Mouse (Mus musculus): Measurements from ENCODE around the gene Cldn9. TPM values are rescaled to one million over a fixed set of nuclear protein-coding genes. Genes with fewer than 3 reads are reported as not detected.
A peak's percentile ranks its signal among the peaks of the same experiment; 100 is the strongest.

Gene Cldn9
- total and polyA plus RNA-seq, 3 experiments: not detected

- Histone ChIP-seq H3K4me1 (ENCODE audit: insufficient read depth, low read depth, low read length) (peaks cover 58% of the 10 kb centered on the region), H3K27me3 (ENCODE audit: insufficient read depth, low read length) (no peaks in the 10 kb centered on the region), H3K9me3 (replicated peaks) (no peaks in the 10 kb centered on the region), H3K36me3 (replicated peaks) (peaks cover 59% of the 10 kb centered on the region), H3K4me3 (ENCODE audit: low read depth, low read length) (peak overlapping the region; percentile 76)
- no peak for DNase-seq (ENCODE audit: low spot score)
- TF ChIP-seq GATA2 (IDR thresholded peaks at IDR 0.05; ENCODE audit: borderline replicate concordance, low read depth, low read length): no peak
- TF ChIP-seq POLR2AphosphoS5 (IDR thresholded peaks at IDR 0.05; ENCODE audit: insufficient replicate concordance, low read depth, low read length): no peak
- no peak for TF ChIP-seq CTCF (IDR thresholded peaks at IDR 0.05; ENCODE audit: low read depth, low read length)
- TF ChIP-seq TAL1 (conservative IDR thresholded peaks at IDR 0.05; ENCODE audit: low read depth, low read length): no peak
- ATAC-seq (ENCODE audit: extremely low read depth, insufficient number of reproducible peaks, low FRiP score, poor library complexity, severe bottlenecking): no peak
These were observed 11.1 kb downstream of the Cldn9 start for GRCm38 (mm10) chr17:23672761-23673160.

- Histone ChIP-seq H3K4me3 (ENCODE audit: low read depth, low read length) (no peak overlapping the region; the same call in 1 of the 2 replicates), H3K9me3 (replicated peaks) (no peaks in the 10 kb centered on the region), H3K36me3 (replicated peaks) (peaks cover 71% of the 10 kb centered on the region), H3K27me3 (ENCODE audit: insufficient read depth, low read length) (no peaks in the 10 kb centered on the region), H3K4me1 (ENCODE audit: insufficient read depth, low read depth, low read length) (peaks cover 47% of the 10 kb centered on the region)
- ATAC-seq (ENCODE audit: extremely low read depth, insufficient number of reproducible peaks, low FRiP score, poor library complexity, severe bottlenecking) (no peak), DNase-seq (ENCODE audit: low spot score) (no peak)
- TF ChIP-seq GATA1 (IDR thresholded peaks at IDR 0.05; ENCODE audit: borderline replicate concordance, low read length): no peak
- TF ChIP-seq POLR2AphosphoS5 (IDR thresholded peaks at IDR 0.05; ENCODE audit: insufficient replicate concordance, low read depth, low read length): no peak
- TF ChIP-seq TAL1 (conservative IDR thresholded peaks at IDR 0.05; ENCODE audit: low read depth, low read length): no peak
- TF ChIP-seq GATA2 (IDR thresholded peaks at IDR 0.05; ENCODE audit: borderline replicate concordance, low read depth, low read length): no peak
- TF ChIP-seq CTCF (IDR thresholded peaks at IDR 0.05; ENCODE audit: low read depth, low read length): no peak
These were observed 12.3 kb downstream of the Cldn9 start for GRCm38 (mm10) chr17:23671519-23671918.

DNA sequence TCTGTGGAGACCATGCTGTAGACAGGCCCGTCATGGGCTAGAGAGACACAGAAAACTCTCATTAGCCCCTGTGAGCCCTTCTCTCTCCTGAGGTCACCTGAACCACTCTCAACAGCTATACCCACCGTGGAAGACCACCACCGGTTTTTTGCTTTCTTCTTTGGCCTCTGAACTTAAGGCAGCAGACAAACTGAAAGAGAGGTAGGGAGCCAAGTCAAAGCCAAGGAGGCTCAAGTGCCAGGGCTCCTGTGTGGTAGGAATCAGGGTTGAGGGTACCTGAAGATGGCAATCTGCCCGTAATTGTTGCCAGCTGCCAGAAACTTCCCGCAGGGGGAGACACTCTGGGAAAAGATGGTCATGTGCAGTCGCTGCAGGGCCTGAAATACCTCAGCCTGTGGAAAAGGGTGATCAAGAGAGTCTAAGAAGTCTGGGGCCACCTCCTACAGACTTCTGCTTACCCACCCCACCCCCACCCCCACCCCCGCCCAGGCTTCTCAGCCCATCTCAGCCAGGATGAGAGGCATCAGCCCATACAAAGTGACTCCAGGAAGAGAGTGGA lies 13.2 kb downstream of the Cldn9 start:
- ATAC-seq (ENCODE audit: extremely low read depth, insufficient number of reproducible peaks, low FRiP score, poor library complexity, severe bottlenecking) (no peak), DNase-seq (ENCODE audit: low spot score) (no peak)
- Histone ChIP-seq H3K4me3 (ENCODE audit: low read depth, low read length) (no peak overlapping the region), H3K36me3 (replicated peaks) (peaks cover 78% of the 10 kb centered on the region), H3K4me1 (ENCODE audit: insufficient read depth, low read depth, low read length) (peaks cover 40% of the 10 kb centered on the region), H3K9me3 (replicated peaks) (no peaks in the 10 kb centered on the region), H3K27me3 (ENCODE audit: insufficient read depth, low read length) (no peaks in the 10 kb centered on the region)
- no peak for TF ChIP-seq GATA2 (IDR thresholded peaks at IDR 0.05; ENCODE audit: borderline replicate concordance, low read depth, low read length)
- no peak for TF ChIP-seq CTCF (IDR thresholded peaks at IDR 0.05; ENCODE audit: low read depth, low read length)
- TF ChIP-seq TAL1 (conservative IDR thresholded peaks at IDR 0.05; ENCODE audit: low read depth, low read length): no peak
- no peak for TF ChIP-seq GATA1 (IDR thresholded peaks at IDR 0.05; ENCODE audit: borderline replicate concordance, low read length)
- no peak for TF ChIP-seq POLR2AphosphoS5 (IDR thresholded peaks at IDR 0.05; ENCODE audit: insufficient replicate concordance, low read depth, low read length)

DNA sequence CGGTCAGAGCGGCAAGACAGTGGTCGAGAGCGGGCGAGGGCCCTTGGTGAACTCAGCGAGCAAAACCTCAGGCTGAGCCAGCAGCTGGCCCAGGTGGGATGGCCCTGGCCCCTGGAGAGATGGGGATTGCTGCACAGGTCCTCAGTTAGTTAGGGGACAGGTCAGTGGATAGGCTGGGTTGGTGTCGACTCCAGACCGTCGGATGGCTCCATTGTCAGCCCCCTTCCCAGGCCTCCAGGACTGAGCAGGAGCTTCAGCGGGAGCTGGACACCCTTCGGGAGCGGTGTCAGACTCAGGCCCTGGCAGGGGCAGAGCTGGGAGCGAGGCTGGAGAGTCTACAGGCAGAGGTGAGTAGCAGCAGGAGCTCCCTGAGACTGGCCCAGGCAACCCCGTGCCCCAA lies 18.3 kb downstream of the Cldn9 start:
- Histone ChIP-seq H3K9me3 (replicated peaks) (no peaks in the 10 kb centered on the region), H3K4me3 (ENCODE audit: low read depth, low read length) (no peak overlapping the region), H3K4me1 (ENCODE audit: insufficient read depth, low read depth, low read length) (peaks cover 15% of the 10 kb centered on the region), H3K36me3 (replicated peaks) (peaks cover 54% of the 10 kb centered on the region), H3K27me3 (ENCODE audit: insufficient read depth, low read length) (peaks cover 20% of the 10 kb centered on the region)
- TF ChIP-seq CTCF (IDR thresholded peaks at IDR 0.05; ENCODE audit: low read depth, low read length) (no peak), GATA2 (IDR thresholded peaks at IDR 0.05; ENCODE audit: borderline replicate concordance, low read depth, low read length) (no peak), POLR2AphosphoS5 (IDR thresholded peaks at IDR 0.05; ENCODE audit: insufficient replicate concordance, low read depth, low read length) (no peak), GATA1 (IDR thresholded peaks at IDR 0.05; ENCODE audit: borderline replicate concordance, low read length) (no peak), TAL1 (conservative IDR thresholded peaks at IDR 0.05; ENCODE audit: low read depth, low read length) (no peak)
- ATAC-seq (ENCODE audit: extremely low read depth, insufficient number of reproducible peaks, low FRiP score, poor library complexity, severe bottlenecking) (no peak), DNase-seq (ENCODE audit: low spot score) (no peak)

GRCm38 (mm10) chr17:23664556-23665021 lies 19.2 kb downstream of the Cldn9 start:
- H3K36me3 ChIP-seq (replicated peaks): peaks cover 44% of the 10 kb centered on the region
- no peak overlapping the region for H3K4me3 ChIP-seq (ENCODE audit: low read depth, low read length)
- peaks cover 18% of the 10 kb centered on the region for H3K4me1 ChIP-seq (ENCODE audit: insufficient read depth, low read depth, low read length)
- H3K27me3 ChIP-seq (ENCODE audit: insufficient read depth, low read length): peaks cover 23% of the 10 kb centered on the region
- DNase-seq (ENCODE audit: low spot score) (peak; percentile 45), ATAC-seq (ENCODE audit: extremely low read depth, insufficient number of reproducible peaks, low FRiP score, poor library complexity, severe bottlenecking) (no peak)
- TF ChIP-seq TAL1 (conservative IDR thresholded peaks at IDR 0.05; ENCODE audit: low read depth, low read length) (no peak), POLR2AphosphoS5 (IDR thresholded peaks at IDR 0.05; ENCODE audit: insufficient replicate concordance, low read depth, low read length) (no peak), CTCF (IDR thresholded peaks at IDR 0.05; ENCODE audit: low read depth, low read length) (peak; percentile 69), GATA1 (IDR thresholded peaks at IDR 0.05; ENCODE audit: borderline replicate concordance, low read length) (no peak), GATA2 (IDR thresholded peaks at IDR 0.05; ENCODE audit: borderline replicate concordance, low read depth, low read length) (no peak)
- no peaks in the 10 kb centered on the region for H3K9me3 ChIP-seq (replicated peaks)

GRCm38 (mm10) chr17:23661526-23661925 lies 22.3 kb downstream of the Cldn9 start:
- no peak overlapping the region for H3K4me3 ChIP-seq (ENCODE audit: low read depth, low read length)
- TF ChIP-seq GATA2 (IDR thresholded peaks at IDR 0.05; ENCODE audit: borderline replicate concordance, low read depth, low read length): no peak
- peak; percentile 61 for TF ChIP-seq CTCF (IDR thresholded peaks at IDR 0.05; ENCODE audit: low read depth, low read length)
- H3K27me3 ChIP-seq (ENCODE audit: insufficient read depth, low read length): peaks cover 40% of the 10 kb centered on the region
- H3K9me3 ChIP-seq (replicated peaks): no peaks in the 10 kb centered on the region
- peaks cover 14% of the 10 kb centered on the region for H3K36me3 ChIP-seq (replicated peaks)
- peaks cover 18% of the 10 kb centered on the region for H3K4me1 ChIP-seq (ENCODE audit: insufficient read depth, low read depth, low read length)
- ATAC-seq (ENCODE audit: extremely low read depth, insufficient number of reproducible peaks, low FRiP score, poor library complexity, severe bottlenecking): no peak
- no peak for DNase-seq (ENCODE audit: low spot score)
